23 mouse cellular contexts compared by ENCODE assay signal in the genomic region with DNA sequence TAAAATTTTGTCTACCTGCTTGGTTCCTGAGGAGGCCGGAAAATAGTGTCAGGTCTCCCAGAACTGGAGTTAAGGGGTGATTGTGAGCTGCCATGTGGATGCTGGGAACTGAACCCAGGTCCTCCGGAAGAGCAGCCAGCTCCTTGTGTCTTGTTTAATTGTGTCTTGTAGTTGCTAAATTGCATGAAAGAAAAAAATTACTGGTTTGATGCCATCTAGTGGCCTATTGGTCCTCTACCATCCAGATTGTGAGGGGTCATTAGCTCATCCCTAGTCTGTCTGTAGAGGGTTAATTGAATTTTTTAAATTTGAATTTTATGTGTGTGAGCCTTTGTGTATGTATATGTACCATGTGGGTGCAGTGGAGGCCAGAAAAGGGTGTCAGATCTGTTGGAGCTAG. TPM values are rescaled to one million over a fixed set of nuclear protein-coding genes. Genes with fewer than 3 reads are reported as not detected.
DNase-seq lines count a peak whose midpoint lies in the region; ATAC-seq and TF ChIP-seq lines count a peak whose summit lies in the region.
"Had no signal": no experiment of that assay in that cellular context is flagged by ENCODE, and none has a peak within 500 bp of the region (broad histone marks: within the 10 kb centered on the region; RNA-seq: fewer than 3 reads in every experiment).

No protein-coding gene starts in this region.

- 0 out of 2 replicates have a peak, but pooled peaks have one; percentile 4 for TF ChIP-seq CTCF in hindbrain, postnatal 0 days (IDR thresholded peaks at IDR 0.05; ENCODE audit: low read depth)
- no peak; the same call in 1 of the 2 replicates for TF ChIP-seq CTCF in lung, embryonic 14.5 days (IDR thresholded peaks at IDR 0.05; ENCODE audit: low read depth)
- peak; percentile 34 for TF ChIP-seq CTCF in E14TG2a.4 (conservative IDR thresholded peaks at IDR 0.05; ENCODE audit: low read length)
- peak; percentile 37; the same call in 1 of the 2 replicates for TF ChIP-seq CTCF in stomach, postnatal 0 days (IDR thresholded peaks at IDR 0.05; ENCODE audit: low read depth)

- no peak for ATAC-seq in hindbrain, postnatal 0 days
- no peak for ATAC-seq in hindbrain, embryonic 13.5 days (ENCODE audit: low FRiP score)
- ATAC-seq in lung, embryonic 14.5 days (ENCODE audit: insufficient read depth) = no peak
- no peak for ATAC-seq in stomach, postnatal 0 days (ENCODE audit: low FRiP score, low TSS enrichment)
- ATAC-seq: hindbrain, embryonic 16.5 days; midbrain, embryonic 15.5 days had no signal

- H3K27ac ChIP-seq in hindbrain, postnatal 0 days = no peak overlapping the region
- no peak overlapping the region for H3K27ac ChIP-seq in hindbrain, embryonic 13.5 days
- H3K27ac ChIP-seq in lung, embryonic 14.5 days (ENCODE audit: low read depth) = no peak overlapping the region
- H3K27ac ChIP-seq in stomach, postnatal 0 days (replicated peaks) = no peak overlapping the region
- H3K27ac ChIP-seq: forebrain, embryonic 12.5 days; heart, embryonic 10.5 days; midbrain, embryonic 15.5 days; neural tube, embryonic 12.5 days had no signal

- H3K9me3 ChIP-seq in hindbrain, postnatal 0 days (ENCODE audit: low read length) = no peaks in the 10 kb centered on the region
- no peaks in the 10 kb centered on the region for H3K9me3 ChIP-seq in hindbrain, embryonic 13.5 days
- no peaks in the 10 kb centered on the region for H3K9me3 ChIP-seq in lung, embryonic 14.5 days (ENCODE audit: low read depth, low read length)
- no peaks in the 10 kb centered on the region for H3K9me3 ChIP-seq in E14TG2a.4 (ENCODE audit: low read length)
- no peaks in the 10 kb centered on the region for H3K9me3 ChIP-seq in stomach, postnatal 0 days (ENCODE audit: control insufficient read depth, low read length)
- H3K9me3 ChIP-seq: forebrain, embryonic 12.5 days; heart, embryonic 10.5 days; megakaryocyte, embryonic 14.5 days; midbrain, embryonic 15.5 days; neural tube, embryonic 12.5 days had no signal

- H3K9ac ChIP-seq in hindbrain, postnatal 0 days (replicated peaks; ENCODE audit: low read length) = no peak overlapping the region
- H3K9ac ChIP-seq in hindbrain, embryonic 13.5 days = no peak overlapping the region
- H3K9ac ChIP-seq in lung, embryonic 14.5 days = no peak overlapping the region
- H3K9ac ChIP-seq in stomach, postnatal 0 days (ENCODE audit: low read length) = no peak overlapping the region
- H3K9ac ChIP-seq: forebrain, embryonic 12.5 days; midbrain, embryonic 15.5 days; neural tube, embryonic 12.5 days had no signal

- no peak overlapping the region for H3K4me3 ChIP-seq in hindbrain, postnatal 0 days (ENCODE audit: low read length)
- H3K4me3 ChIP-seq in hindbrain, embryonic 13.5 days = no peak overlapping the region
- H3K4me3 ChIP-seq in lung, embryonic 14.5 days (ENCODE audit: low read depth, low read length) = no peak overlapping the region
- H3K4me3 ChIP-seq in E14TG2a.4 (replicated peaks; ENCODE audit: low read length) = no peak overlapping the region
- H3K4me3 ChIP-seq in stomach, postnatal 0 days (ENCODE audit: low read depth, low read length) = no peak overlapping the region
- H3K4me3 ChIP-seq: forebrain, embryonic 12.5 days; heart, embryonic 10.5 days; megakaryocyte, embryonic 14.5 days; midbrain, embryonic 15.5 days; neural tube, embryonic 12.5 days had no signal

- peaks cover 19% of the 10 kb centered on the region; the same call in 1 of the 2 replicates for H3K36me3 ChIP-seq in hindbrain, postnatal 0 days (ENCODE audit: insufficient read depth, low read length)
- peaks cover 52% of the 10 kb centered on the region for H3K36me3 ChIP-seq in hindbrain, embryonic 13.5 days
- peaks cover 63% of the 10 kb centered on the region for H3K36me3 ChIP-seq in lung, embryonic 14.5 days (ENCODE audit: insufficient read depth)
- peaks cover 98% of the 10 kb centered on the region for H3K36me3 ChIP-seq in E14TG2a.4 (ENCODE audit: insufficient read depth, low read length)
- peaks cover 10% of the 10 kb centered on the region for H3K36me3 ChIP-seq in stomach, postnatal 0 days (ENCODE audit: control insufficient read depth, insufficient read depth, low read length)

- 84% methylated on average over 2 of the region's 2 CpGs for WGBS in hindbrain, postnatal 0 days
- 94% methylated on average over 2 of the region's 2 CpGs for WGBS in hindbrain, embryonic 13.5 days
- WGBS in lung, embryonic 14.5 days = 80% methylated on average over 2 of the region's 2 CpGs
- 88% methylated on average over 2 of the region's 2 CpGs for WGBS in stomach, postnatal 0 days

- no peak for DNase-seq in hindbrain, postnatal 0 days (ENCODE audit: low spot score)
- peak; percentile 13 for DNase-seq in lung, embryonic 14.5 days
- DNase-seq in lung, adult 18-20 months = no peak
- no peak for DNase-seq in stomach, postnatal 0 days (ENCODE audit: low spot score)
- no peak for DNase-seq in cerebellum, adult 11-12 months
- DNase-seq: adrenal gland, postnatal 36 days; cerebellum, postnatal 10 days; kidney, adult 18-20 months; kidney, postnatal 14 days; left cerebral cortex, postnatal 4 days; liver; lung, postnatal 36 days; right cerebral cortex, postnatal 25 days; spleen, adult 18-20 months; thymus, postnatal 14 days had no signal

- H3K27me3 ChIP-seq in hindbrain, postnatal 0 days (ENCODE audit: insufficient read depth, low read length) = no peaks in the 10 kb centered on the region
- H3K27me3 ChIP-seq in hindbrain, embryonic 13.5 days = no peaks in the 10 kb centered on the region
- no peaks in the 10 kb centered on the region for H3K27me3 ChIP-seq in lung, embryonic 14.5 days (ENCODE audit: insufficient read depth, low read length)
- H3K27me3 ChIP-seq in E14TG2a.4 (ENCODE audit: insufficient read depth, low read length) = no peaks in the 10 kb centered on the region
- H3K27me3 ChIP-seq in stomach, postnatal 0 days (ENCODE audit: control insufficient read depth, insufficient read depth, low read length) = no peaks in the 10 kb centered on the region
- H3K27me3 ChIP-seq: forebrain, embryonic 12.5 days; megakaryocyte, embryonic 14.5 days; midbrain, embryonic 15.5 days; neural tube, embryonic 12.5 days had no signal

- TF ChIP-seq EP300 in stomach, postnatal 0 days (optimal IDR thresholded peaks at IDR 0.05) = no peak

- H3K4me2 ChIP-seq in hindbrain, postnatal 0 days (ENCODE audit: low read depth, low read length) = no peak overlapping the region
- H3K4me2 ChIP-seq in hindbrain, embryonic 13.5 days = no peak overlapping the region
- no peak overlapping the region for H3K4me2 ChIP-seq in lung, embryonic 14.5 days
- no peak overlapping the region for H3K4me2 ChIP-seq in stomach, postnatal 0 days (replicated peaks; ENCODE audit: low read depth)
- H3K4me2 ChIP-seq: forebrain, embryonic 12.5 days; midbrain, embryonic 15.5 days; neural tube, embryonic 12.5 days had no signal

- no peaks in the 10 kb centered on the region for H3K4me1 ChIP-seq in hindbrain, postnatal 0 days (ENCODE audit: insufficient read depth, low read length)
- peaks cover 2% of the 10 kb centered on the region for H3K4me1 ChIP-seq in hindbrain, embryonic 13.5 days (replicated peaks)
- no peaks in the 10 kb centered on the region for H3K4me1 ChIP-seq in lung, embryonic 14.5 days (ENCODE audit: insufficient read depth)
- H3K4me1 ChIP-seq in E14TG2a.4 (replicated peaks; ENCODE audit: low read depth, low read length) = peaks cover 12% of the 10 kb centered on the region
- no peaks in the 10 kb centered on the region for H3K4me1 ChIP-seq in stomach, postnatal 0 days (replicated peaks; ENCODE audit: control insufficient read depth, insufficient read depth)
- H3K4me1 ChIP-seq: forebrain, embryonic 12.5 days; neural tube, embryonic 12.5 days had no signal

RNA-seq across cellular contexts. Expression of a gene that starts 33.5 kb away (rescaled TPM):
- total RNA-seq in hindbrain, postnatal 0 days (2014; rRNA removed) = 23.8 and 30.7 TPM in 2 replicates
- 10.0 and 10.8 TPM in 2 replicates for polyA plus RNA-seq in hindbrain, postnatal 0 days (2015; fragmentation: Nextera tagmentation; extraction: Ambion mirVana)
- 13.3 and 15.4 TPM in 2 replicates for polyA plus RNA-seq in hindbrain, embryonic 13.5 days (2015; fragmentation: Nextera tagmentation; extraction: Ambion mirVana)
- polyA plus RNA-seq in lung, embryonic 14.5 days (2014; fragmentation: Nextera tagmentation; extraction: Ambion mirVana) = 17.0 and 17.1 TPM in 2 replicates
- polyA plus RNA-seq in stomach, postnatal 0 days (2015; fragmentation: Nextera tagmentation; extraction: Ambion mirVana) = 5.6 and 6.5 TPM in 2 replicates
